Mouse (Mus musculus) layer of hippocampus, adult 11-12 months (tissue): ENCODE measurements around the gene Fto.

Source experiments
- DNase-seq: peaks from one replicate; pipeline ENCODE4 v3.0.0; 2022; ENCODE audit warnings: low spot score

The Fto gene

DNA sequence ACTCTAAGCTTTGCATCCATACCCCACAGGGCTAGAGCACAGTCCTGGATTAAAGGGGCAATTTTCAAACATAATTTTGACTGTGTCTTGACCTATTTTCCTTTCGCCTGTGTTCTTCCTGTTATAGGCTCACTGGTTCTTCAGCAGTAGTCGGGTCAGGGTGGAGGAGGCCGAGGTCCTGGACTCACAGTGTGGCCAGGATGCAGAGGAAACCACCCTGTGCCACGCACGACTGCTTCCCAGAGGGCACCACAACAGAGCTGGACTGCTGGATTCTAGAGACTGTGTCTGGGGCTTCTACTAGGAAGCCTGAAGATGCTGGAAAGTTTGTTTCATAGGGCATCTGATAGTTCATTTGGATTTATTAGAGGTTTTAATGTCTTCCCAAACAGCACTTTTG lies 366.8 kb downstream of the Fto start:
- no peak for DNase-seq

DNA sequence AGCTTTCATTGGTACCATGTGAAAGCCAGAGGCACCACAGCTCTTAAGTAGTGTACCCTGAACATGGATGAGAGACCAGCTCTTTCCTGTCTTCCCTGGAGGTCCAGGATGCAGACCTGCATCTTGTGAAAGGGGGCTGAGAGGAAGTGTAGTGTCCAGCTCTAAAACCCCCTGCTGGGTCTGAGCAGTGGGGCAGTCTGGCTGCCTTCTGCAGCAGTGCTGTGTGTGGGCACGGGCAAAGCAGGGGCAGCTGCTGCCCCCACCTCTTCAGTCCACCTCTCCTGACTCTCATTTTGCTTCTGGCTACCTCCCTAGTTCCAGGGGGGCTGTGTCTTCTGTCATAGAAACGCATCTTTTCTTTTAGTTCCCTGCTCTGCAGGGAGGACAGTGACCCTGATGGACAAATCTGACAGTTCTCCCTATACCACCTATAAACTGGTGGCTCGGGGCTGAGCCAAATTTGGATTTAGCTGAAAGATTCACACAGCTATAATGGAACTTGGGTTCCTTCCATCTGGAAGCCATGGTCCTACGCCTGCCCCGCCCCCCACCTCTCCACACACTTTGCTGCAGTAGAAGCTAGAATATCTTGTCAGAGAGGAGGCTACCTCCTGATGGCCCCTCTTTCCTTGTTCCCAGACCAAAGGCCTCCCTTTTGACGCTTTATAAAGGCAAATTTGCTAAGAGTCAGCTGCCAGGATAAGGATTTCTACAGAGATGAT lies 371.4 kb downstream of the Fto start:
- no peak for DNase-seq

DNA sequence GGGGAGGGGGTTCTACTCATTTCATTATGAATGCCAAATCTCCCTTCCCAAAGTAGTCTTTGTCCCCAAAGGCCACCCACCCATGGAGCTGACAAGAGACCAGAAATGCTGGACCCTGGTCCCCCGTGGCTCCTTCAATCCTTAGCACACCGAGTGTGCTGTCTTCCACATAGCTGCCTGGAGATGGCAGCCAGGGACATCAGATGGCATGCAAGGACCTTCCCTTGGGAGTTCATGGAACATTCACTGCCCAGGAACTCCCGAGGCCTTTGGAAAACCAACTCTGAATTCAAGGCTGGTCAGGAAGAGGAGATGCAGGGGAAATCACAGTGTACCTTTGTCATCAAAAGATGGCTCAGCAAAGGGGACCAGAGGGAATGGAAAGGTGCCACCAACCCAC lies 372.1 kb downstream of the Fto start:
- DNase-seq: no peak

DNA sequence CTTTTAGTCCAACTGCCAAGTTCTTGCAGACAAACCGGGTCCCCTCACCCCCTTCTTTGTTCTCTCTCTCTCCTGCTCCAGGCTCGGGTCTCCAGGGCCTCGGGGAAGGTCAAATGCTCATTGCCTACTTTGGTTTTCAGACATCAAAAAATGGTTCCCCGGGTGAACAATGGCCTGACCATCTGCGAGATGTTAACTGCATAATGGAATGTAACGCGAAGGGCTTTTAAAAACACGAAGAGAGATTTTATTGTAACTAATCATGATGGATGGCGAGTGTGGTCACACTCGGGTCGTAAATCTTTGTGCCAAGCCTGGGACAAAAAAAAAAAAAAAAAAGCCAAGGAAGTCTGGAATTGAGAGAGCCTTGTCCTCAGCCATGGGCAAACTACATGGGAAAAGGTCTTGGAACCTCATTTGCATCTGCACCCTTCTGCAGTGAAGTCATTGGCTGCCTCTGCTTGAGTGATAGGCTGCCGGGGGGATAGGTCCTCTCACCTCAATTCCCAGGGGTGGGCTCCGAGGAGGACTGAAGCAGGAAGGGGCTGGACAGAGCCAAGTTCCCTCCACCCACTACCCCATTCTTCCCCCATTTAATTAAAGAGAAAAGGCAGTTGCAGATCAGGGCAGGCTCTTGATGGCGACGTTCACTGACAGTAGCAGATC lies 378.9 kb downstream of the Fto start:
- no peak for DNase-seq

DNA sequence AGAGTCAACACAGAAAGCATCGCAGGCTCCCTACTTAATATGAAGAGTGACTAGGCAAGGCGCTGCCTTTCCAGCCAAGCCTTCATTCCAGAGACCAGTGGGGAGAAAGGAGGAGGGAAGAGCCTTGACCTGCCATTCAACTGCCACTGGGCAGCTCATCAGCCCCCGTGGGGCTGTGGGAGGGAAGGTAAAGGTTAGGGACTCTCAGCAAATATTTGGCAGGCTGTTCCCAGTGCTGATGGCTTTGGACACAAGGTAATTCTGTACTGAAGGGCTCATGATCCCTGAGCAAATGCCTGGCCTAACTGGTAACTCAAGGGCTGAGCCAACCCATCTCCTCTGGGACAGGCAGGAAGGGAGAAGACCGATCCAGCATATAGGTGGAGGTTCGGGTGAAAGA lies 393.2 kb downstream of the Fto start:
- DNase-seq: no peak

DNA sequence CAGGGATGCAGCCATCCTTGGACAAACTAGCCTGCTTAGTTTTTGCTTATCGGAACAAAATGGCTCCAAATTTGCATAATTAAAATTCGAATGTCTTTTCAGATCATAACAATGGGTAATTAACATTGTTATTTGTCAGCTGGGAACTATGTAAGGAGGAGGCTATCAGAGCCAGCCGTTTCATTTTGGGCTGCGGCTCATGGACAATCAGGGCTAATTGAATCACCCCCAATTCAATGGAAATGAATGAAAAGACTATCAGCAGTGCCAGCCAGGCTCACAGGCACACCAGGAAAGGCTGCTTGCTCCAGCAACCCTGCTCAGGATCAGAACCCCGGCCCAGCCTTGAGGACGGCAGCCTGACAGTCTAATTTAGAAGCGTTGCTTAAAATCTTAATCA lies 395.3 kb downstream of the Fto start:
- DNase-seq: no peak

DNA sequence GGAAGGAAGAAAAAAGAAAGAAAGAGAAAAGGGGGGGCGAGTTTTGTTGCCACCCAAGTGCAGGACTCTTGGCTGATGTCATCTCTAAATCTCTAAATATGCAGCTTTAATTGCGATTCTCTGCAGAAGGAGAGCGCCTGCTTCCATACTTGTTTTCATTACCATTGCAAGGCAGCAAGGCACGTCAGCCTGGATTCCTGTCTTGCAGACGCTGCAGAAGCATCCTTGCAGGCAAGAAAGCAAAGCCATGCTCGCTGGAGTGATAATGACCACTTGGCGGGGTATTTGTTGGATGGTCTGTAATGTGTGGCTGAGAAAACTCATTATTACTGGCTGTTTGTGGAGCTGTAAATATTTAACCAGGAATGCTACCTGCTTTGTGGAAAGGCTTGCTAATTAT lies 396.4 kb downstream of the Fto start:
- no peak for DNase-seq

DNA sequence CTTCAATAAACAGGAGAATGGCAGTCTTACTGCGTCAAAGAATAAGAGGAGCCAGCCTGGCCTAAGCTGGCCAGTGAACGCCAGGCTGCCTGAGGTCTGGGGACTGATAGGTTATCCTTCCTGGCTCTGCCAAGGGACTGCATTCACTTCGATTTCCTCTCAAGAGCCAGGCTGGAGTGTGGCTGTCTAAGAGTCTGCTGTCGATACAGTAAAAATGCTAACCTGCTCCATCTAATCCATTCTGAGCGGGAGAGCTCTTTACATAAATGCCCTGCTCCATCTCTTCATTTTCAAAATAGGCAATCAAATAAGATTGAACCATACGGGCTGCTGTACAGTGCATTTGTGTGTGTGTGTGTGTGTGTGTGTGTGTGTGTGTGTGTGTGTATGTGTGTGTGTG lies 397.9 kb downstream of the Fto start:
- no peak for DNase-seq

DNA sequence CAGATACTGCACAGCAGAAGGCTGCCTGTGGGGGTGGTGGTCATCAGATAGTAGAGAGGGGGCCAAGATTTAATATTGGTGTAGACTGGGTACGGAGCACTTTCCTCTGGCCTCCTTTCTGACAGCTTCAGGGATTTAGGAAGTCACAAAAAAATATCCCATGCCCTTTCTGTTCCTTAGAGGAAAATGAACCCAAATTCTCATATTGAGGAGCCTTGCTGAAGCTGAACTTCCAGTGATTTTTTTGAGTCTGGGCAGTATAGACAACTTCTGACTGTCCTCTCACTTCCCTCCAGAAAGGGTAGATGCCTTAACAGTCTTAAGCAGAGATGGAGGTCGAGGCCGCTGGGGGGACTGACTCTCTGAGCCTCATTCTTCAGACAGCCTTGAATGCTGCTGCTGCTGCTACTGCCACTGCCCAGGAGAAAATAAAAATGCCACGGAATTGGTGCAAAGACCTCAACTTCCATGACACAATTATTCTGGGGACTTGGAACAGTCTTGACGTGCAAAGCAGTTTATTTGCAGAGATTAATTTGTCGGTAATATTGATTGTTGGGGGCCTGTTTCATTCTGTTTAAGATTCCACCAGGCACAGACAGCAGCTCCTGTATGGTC lies 398.8 kb downstream of the Fto start:
- no peak for DNase-seq

DNA sequence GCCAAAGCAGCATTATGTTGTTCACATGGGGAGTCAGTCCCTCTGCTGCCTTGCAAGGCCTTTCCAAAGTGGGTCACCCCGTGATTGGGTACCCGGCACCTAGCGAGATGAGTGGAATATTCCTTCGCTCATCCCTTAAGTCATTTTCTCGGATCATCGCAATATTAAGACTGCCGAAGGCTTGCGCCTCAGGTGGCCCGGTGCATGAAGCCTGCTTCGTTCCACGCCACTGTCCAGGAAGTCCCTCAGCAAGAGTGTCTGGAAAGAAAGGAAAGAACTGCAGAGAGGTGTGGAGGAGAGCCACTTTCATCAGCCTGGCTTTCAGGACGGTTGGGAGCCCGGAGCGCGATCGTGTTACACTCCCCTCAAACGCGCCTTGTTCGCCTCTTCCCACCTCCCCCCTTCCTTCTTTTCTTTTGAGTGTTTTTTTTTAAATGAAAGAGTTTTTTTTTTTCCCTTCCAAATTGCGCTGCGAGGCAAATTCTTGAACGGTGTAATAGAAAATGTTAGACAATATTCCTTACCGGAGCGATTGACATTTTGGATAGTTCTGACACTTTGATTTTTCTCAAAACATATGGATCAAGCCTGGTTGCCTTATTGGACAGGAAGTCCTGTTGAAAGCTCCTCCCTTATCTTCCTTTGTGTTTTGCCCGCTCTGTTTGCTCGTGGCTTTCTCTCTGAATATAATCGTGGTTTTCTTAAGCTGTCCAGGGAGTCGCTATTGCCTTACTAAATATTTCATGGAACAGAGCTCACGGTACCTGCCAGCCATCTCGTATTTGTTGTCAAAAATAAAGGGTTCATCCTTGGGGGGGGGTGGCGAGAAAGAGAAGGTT lies 399.6 kb downstream of the Fto start:
- DNase-seq: no peak

DNA sequence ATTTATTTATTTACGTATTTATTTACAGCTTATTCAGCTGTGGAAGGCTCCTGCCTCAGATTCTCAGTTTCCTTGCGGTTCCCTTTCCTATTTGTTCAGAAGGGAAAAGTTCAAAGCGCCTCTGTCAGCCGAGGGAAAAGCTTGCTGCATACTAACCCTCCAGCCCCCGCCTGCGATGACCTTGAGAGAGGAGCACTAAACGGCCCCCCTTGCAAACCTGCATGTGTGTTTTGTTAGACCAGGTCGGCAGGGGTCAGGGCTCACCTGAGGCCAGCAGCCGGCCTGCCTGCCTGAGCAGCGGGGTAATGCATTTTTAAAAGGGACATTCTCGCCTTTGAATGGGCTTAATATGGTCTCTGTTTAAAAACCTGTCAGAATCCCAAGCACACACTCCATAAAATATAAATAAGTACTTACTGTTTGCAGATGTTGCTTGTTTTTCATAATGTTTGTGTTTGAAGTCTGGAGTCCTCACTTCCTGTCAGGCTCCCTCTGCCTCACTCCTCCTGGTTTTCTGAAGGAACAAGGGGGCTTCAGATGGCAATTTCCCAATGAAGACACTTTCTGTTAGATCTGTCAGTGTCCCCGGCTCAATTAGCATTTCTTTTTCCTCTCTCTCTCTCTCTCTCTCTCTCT lies 400.5 kb downstream of the Fto start:
- no peak for DNase-seq

DNA sequence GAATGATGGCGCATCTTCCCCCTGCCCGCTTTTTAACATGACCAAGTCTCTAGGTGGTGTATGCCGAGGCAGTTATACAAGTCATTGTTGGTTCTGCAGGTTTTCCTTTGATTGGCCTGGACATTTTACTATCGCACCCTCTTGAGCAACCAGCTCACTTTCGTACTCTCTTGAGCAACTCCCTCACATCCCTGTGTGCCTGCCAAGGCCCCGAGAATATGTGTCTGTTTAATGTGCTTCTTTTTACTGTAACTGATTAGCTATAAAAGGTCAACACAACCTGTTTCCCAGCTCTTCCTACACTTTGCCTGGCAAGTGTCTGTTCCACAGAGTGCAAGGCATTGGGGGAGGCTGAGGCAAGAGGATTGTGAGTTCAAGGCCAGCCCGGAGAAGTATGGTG lies 401.4 kb downstream of the Fto start:
- no peak for DNase-seq

DNA sequence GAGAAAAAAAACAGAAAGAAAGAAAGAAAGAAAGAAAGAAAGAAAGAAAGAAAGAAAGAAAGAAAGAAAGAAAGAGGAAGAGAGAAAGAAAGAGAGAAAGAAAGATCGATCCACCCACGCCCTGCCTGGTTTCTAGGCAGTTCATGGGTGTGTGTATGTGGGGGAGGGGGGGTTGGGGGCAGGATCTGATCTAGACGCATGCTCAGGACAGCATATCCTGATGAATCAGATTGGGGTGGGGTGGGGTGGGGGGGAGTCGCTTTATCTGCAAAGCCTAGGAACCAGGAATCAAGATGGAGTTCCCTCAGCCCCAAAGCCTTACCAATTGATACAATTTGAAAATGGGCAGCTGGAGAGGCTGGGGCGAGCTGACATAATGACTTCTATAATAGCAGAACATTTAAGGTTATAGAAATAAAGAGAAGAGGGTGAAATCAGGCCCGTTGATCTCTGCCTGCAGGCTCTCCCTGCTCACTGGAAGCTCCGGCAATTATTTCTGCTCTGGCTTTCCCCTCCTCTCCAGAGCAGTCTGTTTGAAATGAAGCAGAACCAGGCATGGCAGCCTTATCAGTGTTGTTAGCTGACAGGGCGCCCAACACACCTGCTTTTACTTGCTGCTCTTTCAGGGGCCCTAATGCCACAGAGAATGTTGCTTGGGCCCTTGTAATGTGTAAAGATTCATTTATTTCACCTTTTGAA lies 402.2 kb downstream of the Fto start:
- DNase-seq: no peak
